Mouse (Mus musculus) C2C12 (cell line): Measurements from ENCODE around the gene Hrc. TPM values are rescaled to one million over a fixed set of nuclear protein-coding genes. Genes with fewer than 3 reads are reported as not detected.

Experiments used
- H3K27me3 ChIP-seq: one replicate; pipeline ENCODE4 v1.6.1; 2011; ENCODE audit not compliant: control insufficient read depth, insufficient read depth, insufficient read length
- H3K36me3 ChIP-seq: one replicate; pipeline ENCODE4 v1.6.1; 2011; ENCODE audit not compliant: control insufficient read depth, insufficient read depth
- H3K4me3 ChIP-seq: one replicate; pipeline ENCODE4 v1.5.1; 2011; ENCODE audit warnings: mild to moderate bottlenecking, control low read depth; ENCODE audit not compliant: poor library complexity, insufficient read depth, severe bottlenecking
- H3K79me2 ChIP-seq: one replicate; pipeline ENCODE4 v1.6.1; 2011; ENCODE audit not compliant: control insufficient read depth, insufficient read depth
- H3K79me3 ChIP-seq: one replicate; pipeline ENCODE4 v1.6.1; 2011; ENCODE audit warnings: low read depth, control low read depth
- H3ac ChIP-seq: one replicate; pipeline ENCODE3; 2011; ENCODE audit warnings: low read depth; ENCODE audit not compliant: control insufficient read depth, insufficient read length
- CEBPB ChIP-seq: IDR thresholded peaks from one replicate; pipeline ENCODE4 v1.6.1; 2011; ENCODE audit warnings: low read depth, mild to moderate bottlenecking, control low read depth, moderate library complexity
- CTCF ChIP-seq: IDR thresholded peaks from one replicate; pipeline ENCODE4 v1.5.1; 2011; ENCODE audit not compliant: control insufficient read depth, insufficient read depth, insufficient read length
- FOSL1 ChIP-seq: IDR thresholded peaks from one replicate; pipeline ENCODE4 v1.8.0; 2011; ENCODE audit warnings: mild to moderate bottlenecking, low read length; ENCODE audit not compliant: poor library complexity, insufficient read depth, severe bottlenecking
- MAX ChIP-seq: IDR thresholded peaks from one replicate; pipeline ENCODE4 v1.6.1; 2011; ENCODE audit warnings: mild to moderate bottlenecking, control low read depth
- MYOD1 ChIP-seq: IDR thresholded peaks from one replicate; pipeline ENCODE4 v1.6.1; 2011; ENCODE audit warnings: low read depth; ENCODE audit not compliant: control insufficient read depth, insufficient read length
- MYOG ChIP-seq: IDR thresholded peaks from one replicate; pipeline ENCODE4 v1.6.1; 2011; ENCODE audit not compliant: control insufficient read depth, insufficient read length; ENCODE audit errors: extremely low read depth
- USF1 ChIP-seq: IDR thresholded peaks from one replicate; pipeline ENCODE4 v1.6.1; 2011; ENCODE audit warnings: low read depth, mild to moderate bottlenecking, control low read depth, moderate library complexity
- long read RNA-seq, 2 experiments: library from polyadenylated mRNA; unstranded; transcript quantifications; one replicate each; pipeline ENCODE4 v2.0.0; 2019 to 2020
- polyA plus RNA-seq: library from polyadenylated mRNA; unstranded; fragments of >200 nt; fragmentation: generic; extraction: Trizol; gene quantifications from one replicate; pipeline ENCODE4 v1.2.1, GENCODE M21; 2012; ENCODE audit warnings: missing spikeins

Gene Hrc
- 0.51 TPM for polyA plus RNA-seq
- long read RNA-seq, experiment 1, partial matches to known transcripts, result 0 of 3 reads
- long read RNA-seq, experiment 1, other reads (novel, unspliced or antisense), result 1 of 3 reads
- long read RNA-seq, experiment 2, result 0 reads

- TF ChIP-seq MYOD1, result no peak
- TF ChIP-seq MYOG, result no peak
- TF ChIP-seq MAX, result no peak
- TF ChIP-seq CEBPB, result no peak
- no peak for TF ChIP-seq USF1
- TF ChIP-seq CTCF, result no peak
- no peak for TF ChIP-seq FOSL1
- Histone ChIP-seq H3K79me3 (no peaks in the 10 kb centered on the region), H3ac (no peak within 1 kb of the TSS), H3K27me3 (no peaks in the 10 kb centered on the region), H3K79me2 (no peaks in the 10 kb centered on the region), H3K4me3 (no peak within 1 kb of the TSS), H3K36me3 (no peaks in the 10 kb centered on the region)
These were observed at the start of gene Hrc for GRCm38 (mm10) chr7:45335056-45335455. Hrc (plus strand) TSS chr7:45335290.

GRCm38 (mm10) chr7:45286486-45286885 is 48.6 kb upstream of the Hrc start:
- TF ChIP-seq MYOD1, result no peak
- TF ChIP-seq CEBPB, result no peak
- Histone ChIP-seq H3K27me3 (peaks cover 21% of the 10 kb centered on the region), H3ac (no peak overlapping the region), H3K4me3 (no peak overlapping the region), H3K79me2 (no peaks in the 10 kb centered on the region), H3K36me3 (no peaks in the 10 kb centered on the region), H3K79me3 (no peaks in the 10 kb centered on the region)

- TF ChIP-seq USF1, result no peak
- no peak for TF ChIP-seq CEBPB
- TF ChIP-seq MYOD1, result no peak
- no peak for TF ChIP-seq MYOG
- TF ChIP-seq MAX, result no peak
- no peaks in the 10 kb centered on the region for H3K79me2 ChIP-seq
- H3K4me3 ChIP-seq, result no peak overlapping the region
- H3K79me3 ChIP-seq, result no peaks in the 10 kb centered on the region
- no peaks in the 10 kb centered on the region for H3K36me3 ChIP-seq
- peaks cover 3% of the 10 kb centered on the region for H3K27me3 ChIP-seq
- no peak overlapping the region for H3ac ChIP-seq
These were observed 38.5 kb upstream of the Hrc start for GRCm38 (mm10) chr7:45296626-45297025.

DNA sequence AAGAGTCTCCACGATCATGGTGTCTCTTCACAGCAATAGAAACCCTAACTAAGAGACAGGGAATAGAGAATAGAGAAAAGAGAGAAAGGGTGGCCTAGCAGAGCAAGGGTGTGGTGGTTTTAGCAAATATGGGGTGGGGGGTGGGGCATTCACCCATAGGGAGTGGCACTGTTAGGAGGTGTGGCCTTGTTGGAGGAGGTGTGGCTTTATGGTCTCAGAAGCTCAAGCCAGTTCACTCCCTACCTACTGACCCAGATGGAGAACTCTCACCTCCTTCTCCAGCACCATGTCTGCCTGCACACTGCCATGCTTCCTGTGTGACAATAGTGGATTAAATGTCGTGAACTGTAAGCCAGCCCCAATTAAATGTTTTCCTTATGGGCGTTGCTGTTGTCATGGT is 37.5 kb upstream of the Hrc start:
- no peak overlapping the region for H3K4me3 ChIP-seq
- H3K79me3 ChIP-seq, result no peaks in the 10 kb centered on the region
- no peaks in the 10 kb centered on the region for H3K36me3 ChIP-seq
- H3K27me3 ChIP-seq, result peaks cover 3% of the 10 kb centered on the region
- H3ac ChIP-seq, result no peak overlapping the region
- H3K79me2 ChIP-seq, result no peaks in the 10 kb centered on the region
- no peak for TF ChIP-seq MAX
- TF ChIP-seq USF1, result no peak
- TF ChIP-seq CTCF, result no peak
- no peak for TF ChIP-seq FOSL1
- no peak for TF ChIP-seq MYOD1
- no peak for TF ChIP-seq MYOG
- TF ChIP-seq CEBPB, result no peak

- TF ChIP-seq CTCF (peak; percentile 77), MYOD1 (no peak)
- no peaks in the 10 kb centered on the region for H3K27me3 ChIP-seq
These were observed 35.3 kb upstream of the Hrc start for GRCm38 (mm10) chr7:45299752-45300151.

GRCm38 (mm10) chr7:45300270-45300669 is 34.8 kb upstream of the Hrc start:
- no peaks in the 10 kb centered on the region for H3K79me2 ChIP-seq
- H3K27me3 ChIP-seq, result no peaks in the 10 kb centered on the region
- H3K79me3 ChIP-seq, result no peaks in the 10 kb centered on the region
- TF ChIP-seq CEBPB (no peak), MAX (peak; percentile 7), CTCF (peak; percentile 40)
- H3K4me3 ChIP-seq, result no peak overlapping the region
- H3K36me3 ChIP-seq, result no peaks in the 10 kb centered on the region
- no peak overlapping the region for H3ac ChIP-seq

More at GRCm38 (mm10) chr7:45299752-45300151, 35.3 kb upstream of the Hrc start:
- Histone ChIP-seq H3K36me3 (no peaks in the 10 kb centered on the region), H3K4me3 (no peak overlapping the region), H3K79me2 (no peaks in the 10 kb centered on the region), H3K79me3 (no peaks in the 10 kb centered on the region), H3ac (no peak overlapping the region)

- no peak for TF ChIP-seq MYOG
- no peak for TF ChIP-seq MYOD1
- TF ChIP-seq CTCF, result no peak
- no peak for TF ChIP-seq CEBPB
- TF ChIP-seq USF1, result no peak
- no peak for TF ChIP-seq MAX
- TF ChIP-seq FOSL1, result no peak
- no peaks in the 10 kb centered on the region for H3K36me3 ChIP-seq
- no peaks in the 10 kb centered on the region for H3K79me3 ChIP-seq
- H3K4me3 ChIP-seq, result no peak overlapping the region
- no peak overlapping the region for H3ac ChIP-seq
- no peaks in the 10 kb centered on the region for H3K79me2 ChIP-seq
- H3K27me3 ChIP-seq, result no peaks in the 10 kb centered on the region
These were observed 32.5 kb upstream of the Hrc start for GRCm38 (mm10) chr7:45302626-45303025.
